In genomic region chr8:18208658-18209057, GRCm38 (mm10) we compare ENCODE assay signal across 28 mouse cellular contexts.
DNase-seq lines count a peak whose midpoint lies in the region; ATAC-seq and TF ChIP-seq lines count a peak whose summit lies in the region.
"Had no signal": no experiment of that assay in that cellular context is flagged by ENCODE, and none has a peak within 500 bp of the region (broad histone marks: within the 10 kb centered on the region; RNA-seq: fewer than 3 reads in every experiment).

No protein-coding gene starts in this region.

- H3K27me3 ChIP-seq in hindbrain, embryonic 13.5 days: no peaks in the 10 kb centered on the region
- no peaks in the 10 kb centered on the region for H3K27me3 ChIP-seq in hindbrain, embryonic 11.5 days (ENCODE audit: control insufficient read depth, insufficient read depth, low read length)
- H3K27me3 ChIP-seq in hindbrain, embryonic 16.5 days (replicated peaks; ENCODE audit: control insufficient read depth, insufficient read depth, low read length): no peaks in the 10 kb centered on the region
- no peaks in the 10 kb centered on the region for H3K27me3 ChIP-seq in hindbrain, embryonic 14.5 days (ENCODE audit: control insufficient read depth, insufficient read depth, low read length)
- H3K27me3 ChIP-seq in MEL (ENCODE audit: control insufficient read depth in 1 of 2, insufficient read depth in 2 of 2, low read length in 2 of 2): no peaks in the 10 kb centered on the region
- H3K27me3 ChIP-seq in neural tube, embryonic 14.5 days (ENCODE audit: control insufficient read depth, insufficient read depth, low read length): no peaks in the 10 kb centered on the region
- no peaks in the 10 kb centered on the region for H3K27me3 ChIP-seq in intestine, postnatal 0 days (replicated peaks; ENCODE audit: control insufficient read depth, insufficient read depth, low read length)
- H3K27me3 ChIP-seq: CH12.LX; embryonic facial prominence, embryonic 13.5 days; embryonic facial prominence, embryonic 15.5 days; forebrain, embryonic 12.5 days had no signal

- H3K79me2 ChIP-seq in MEL (ENCODE audit: control insufficient read depth, insufficient read depth, low read length, poor library complexity): no peaks in the 10 kb centered on the region

- no peak overlapping the region for H3K4me3 ChIP-seq in hindbrain, embryonic 13.5 days
- H3K4me3 ChIP-seq in hindbrain, embryonic 11.5 days (ENCODE audit: low read depth, low read length): no peak overlapping the region
- no peak overlapping the region for H3K4me3 ChIP-seq in hindbrain, embryonic 16.5 days (ENCODE audit: low read length)
- no peak overlapping the region for H3K4me3 ChIP-seq in hindbrain, embryonic 14.5 days (replicated peaks; ENCODE audit: low read length)
- no peak overlapping the region for H3K4me3 ChIP-seq in MEL (ENCODE audit: control insufficient read depth in 1 of 2, insufficient read depth in 1 of 2, low read depth in 2 of 2, low read length in 2 of 2)
- no peak overlapping the region for H3K4me3 ChIP-seq in neural tube, embryonic 14.5 days (ENCODE audit: low read depth, low read length)
- no peak overlapping the region for H3K4me3 ChIP-seq in intestine, postnatal 0 days (ENCODE audit: low read depth, low read length)
- H3K4me3 ChIP-seq: embryonic facial prominence, embryonic 13.5 days; embryonic facial prominence, embryonic 15.5 days; erythroblast, embryonic 14.5 days; forebrain, embryonic 10.5 days; forebrain, embryonic 12.5 days had no signal

- TF ChIP-seq RAD21 in MEL (IDR thresholded peaks at IDR 0.05; ENCODE audit: low read depth, low read length): no peak

- TF ChIP-seq EP300 in MEL (IDR thresholded peaks at IDR 0.05; ENCODE audit: low read depth in 1 of 2, low read length in 2 of 2): no peak

- no peak for TF ChIP-seq POLR2A in MEL (IDR thresholded peaks at IDR 0.05; ENCODE audit: control insufficient read depth in 1 of 2, insufficient read depth in 1 of 2, low read depth in 1 of 2, low read length in 2 of 2, poor library complexity in 1 of 2)

- no peak overlapping the region for H3K4me2 ChIP-seq in hindbrain, embryonic 13.5 days
- no peak overlapping the region for H3K4me2 ChIP-seq in hindbrain, embryonic 11.5 days (replicated peaks; ENCODE audit: low read depth, low read length)
- no peak overlapping the region for H3K4me2 ChIP-seq in hindbrain, embryonic 16.5 days (ENCODE audit: low read length)
- no peak overlapping the region for H3K4me2 ChIP-seq in hindbrain, embryonic 14.5 days (replicated peaks)
- H3K4me2 ChIP-seq in neural tube, embryonic 14.5 days (ENCODE audit: low read depth, low read length): no peak overlapping the region
- H3K4me2 ChIP-seq in intestine, postnatal 0 days (replicated peaks; ENCODE audit: low read depth): no peak overlapping the region
- H3K4me2 ChIP-seq: embryonic facial prominence, embryonic 13.5 days; embryonic facial prominence, embryonic 15.5 days; forebrain, embryonic 12.5 days had no signal

- no peaks in the 10 kb centered on the region for H3K9me3 ChIP-seq in hindbrain, embryonic 13.5 days
- no peaks in the 10 kb centered on the region for H3K9me3 ChIP-seq in hindbrain, embryonic 11.5 days (ENCODE audit: control insufficient read depth, low read length)
- H3K9me3 ChIP-seq in hindbrain, embryonic 16.5 days (ENCODE audit: control insufficient read depth, low read length): no peaks in the 10 kb centered on the region
- no peaks in the 10 kb centered on the region for H3K9me3 ChIP-seq in hindbrain, embryonic 14.5 days (ENCODE audit: control insufficient read depth, low read length)
- no peaks in the 10 kb centered on the region for H3K9me3 ChIP-seq in MEL (replicated peaks; ENCODE audit: insufficient read depth, low read length)
- no peaks in the 10 kb centered on the region for H3K9me3 ChIP-seq in neural tube, embryonic 14.5 days (ENCODE audit: control insufficient read depth, low read length)
- H3K9me3 ChIP-seq in intestine, postnatal 0 days (ENCODE audit: control insufficient read depth): no peaks in the 10 kb centered on the region
- H3K9me3 ChIP-seq: embryonic facial prominence, embryonic 13.5 days; embryonic facial prominence, embryonic 15.5 days; forebrain, embryonic 10.5 days; forebrain, embryonic 12.5 days had no signal

- no peak for DNase-seq in hindbrain, embryonic 11.5 days (ENCODE audit: low spot score)
- no peak for DNase-seq in hindbrain, embryonic 14.5 days (ENCODE audit: low spot score)
- no peak for DNase-seq in MEL (ENCODE audit: low read depth, low spot score)
- DNase-seq: adrenal gland, adult 2 months; adrenal gland, postnatal 10 days; adrenal gland, postnatal 25 days; B cell, adult 2 months; cerebellum, adult 11 months; cerebellum, adult 18-20 months; cerebellum, adult 8-10 months; cerebellum, adult 9-11 months; cerebellum, postnatal 14 days; cerebellum, postnatal 36 days; embryo, embryonic 11 days had no signal

- H3K4me1 ChIP-seq in hindbrain, embryonic 13.5 days (replicated peaks): no peaks in the 10 kb centered on the region
- H3K4me1 ChIP-seq in hindbrain, embryonic 11.5 days (replicated peaks; ENCODE audit: control insufficient read depth, insufficient read depth, low read length): no peaks in the 10 kb centered on the region
- no peaks in the 10 kb centered on the region for H3K4me1 ChIP-seq in hindbrain, embryonic 16.5 days (ENCODE audit: control insufficient read depth, insufficient read depth, low read depth, low read length)
- H3K4me1 ChIP-seq in hindbrain, embryonic 14.5 days (replicated peaks; ENCODE audit: control insufficient read depth, insufficient read depth, low read length): no peaks in the 10 kb centered on the region
- H3K4me1 ChIP-seq in MEL (ENCODE audit: control insufficient read depth in 1 of 2, insufficient read depth in 2 of 2, low read length in 2 of 2): no peaks in the 10 kb centered on the region
- no peaks in the 10 kb centered on the region for H3K4me1 ChIP-seq in neural tube, embryonic 14.5 days (ENCODE audit: control insufficient read depth, insufficient read depth, low read length)
- H3K4me1 ChIP-seq in intestine, postnatal 0 days (replicated peaks; ENCODE audit: control insufficient read depth, insufficient read depth, low read length): no peaks in the 10 kb centered on the region
- H3K4me1 ChIP-seq: embryonic facial prominence, embryonic 13.5 days; embryonic facial prominence, embryonic 15.5 days; forebrain, embryonic 10.5 days; forebrain, embryonic 12.5 days had no signal

- no peak for TF ChIP-seq CTCF in MEL (IDR thresholded peaks at IDR 0.05 in 2 of 3, conservative IDR thresholded peaks at IDR 0.05 in 1 of 3; ENCODE audit: control insufficient read depth in 1 of 3, insufficient read depth in 1 of 3, low read depth in 2 of 3, low read length in 3 of 3, poor library complexity in 1 of 3, severe bottlenecking in 1 of 3)
- TF ChIP-seq CTCF in intestine, postnatal 0 days (IDR thresholded peaks at IDR 0.05; ENCODE audit: low read depth): no peak

- no peaks in the 10 kb centered on the region for H3K36me3 ChIP-seq in hindbrain, embryonic 13.5 days
- H3K36me3 ChIP-seq in hindbrain, embryonic 11.5 days (ENCODE audit: control insufficient read depth, insufficient read depth, low read length): no peaks in the 10 kb centered on the region
- no peaks in the 10 kb centered on the region for H3K36me3 ChIP-seq in hindbrain, embryonic 16.5 days (ENCODE audit: control insufficient read depth, insufficient read depth, low read length)
- H3K36me3 ChIP-seq in hindbrain, embryonic 14.5 days (replicated peaks; ENCODE audit: control insufficient read depth, insufficient read depth): no peaks in the 10 kb centered on the region
- H3K36me3 ChIP-seq in MEL (ENCODE audit: control insufficient read depth in 1 of 2, insufficient read depth in 2 of 2, low read length in 2 of 2): peaks cover 0 to 2% of the 10 kb centered on the region in 2 experiments; a peak in 2 of 4 replicates
- H3K36me3 ChIP-seq in neural tube, embryonic 14.5 days (ENCODE audit: control insufficient read depth, insufficient read depth, low read length): no peaks in the 10 kb centered on the region
- H3K36me3 ChIP-seq in intestine, postnatal 0 days (ENCODE audit: control insufficient read depth, insufficient read depth): no peaks in the 10 kb centered on the region
- H3K36me3 ChIP-seq: embryonic facial prominence, embryonic 13.5 days; embryonic facial prominence, embryonic 15.5 days; forebrain, embryonic 10.5 days; forebrain, embryonic 12.5 days; G1E had no signal

- no peak overlapping the region for H3K9ac ChIP-seq in hindbrain, embryonic 13.5 days
- H3K9ac ChIP-seq in hindbrain, embryonic 11.5 days (ENCODE audit: low read depth, low read length): no peak overlapping the region
- H3K9ac ChIP-seq in hindbrain, embryonic 16.5 days (ENCODE audit: low read depth, low read length): no peak overlapping the region
- no peak overlapping the region for H3K9ac ChIP-seq in hindbrain, embryonic 14.5 days
- H3K9ac ChIP-seq in MEL (ENCODE audit: control insufficient read depth, low read depth, low read length, poor library complexity, severe bottlenecking): no peak overlapping the region
- no peak overlapping the region for H3K9ac ChIP-seq in neural tube, embryonic 14.5 days (replicated peaks; ENCODE audit: low read depth, low read length)
- no peak overlapping the region for H3K9ac ChIP-seq in intestine, postnatal 0 days (ENCODE audit: low read depth, low read length)
- H3K9ac ChIP-seq: embryonic facial prominence, embryonic 13.5 days; embryonic facial prominence, embryonic 15.5 days; forebrain, embryonic 12.5 days had no signal

- H3K27ac ChIP-seq in hindbrain, embryonic 13.5 days: no peak overlapping the region
- H3K27ac ChIP-seq in hindbrain, embryonic 11.5 days (ENCODE audit: low read depth, low read length): no peak overlapping the region
- no peak overlapping the region for H3K27ac ChIP-seq in hindbrain, embryonic 16.5 days (ENCODE audit: low read depth, low read length)
- no peak overlapping the region for H3K27ac ChIP-seq in hindbrain, embryonic 14.5 days
- peak overlapping the region; percentile 28; the same call in 1 of the 2 replicates for H3K27ac ChIP-seq in MEL (ENCODE audit: control insufficient read depth, low read depth, low read length)
- H3K27ac ChIP-seq in neural tube, embryonic 14.5 days (ENCODE audit: low read depth, low read length): no peak overlapping the region
- H3K27ac ChIP-seq in intestine, postnatal 0 days (ENCODE audit: low read depth, low read length): no peak overlapping the region
- H3K27ac ChIP-seq: embryonic facial prominence, embryonic 13.5 days; embryonic facial prominence, embryonic 15.5 days; forebrain, embryonic 10.5 days; forebrain, embryonic 12.5 days had no signal

- WGBS in hindbrain, embryonic 13.5 days: 64% methylated on average over 1 of the region's 1 CpGs
- WGBS in hindbrain, embryonic 11.5 days: 81% methylated on average over 1 of the region's 1 CpGs
- WGBS in hindbrain, embryonic 16.5 days: 58% methylated on average over 1 of the region's 1 CpGs
- 69% methylated on average over 1 of the region's 1 CpGs for WGBS in hindbrain, embryonic 14.5 days
- 26% methylated on average over 1 of the region's 1 CpGs for WGBS in neural tube, embryonic 14.5 days
- WGBS in intestine, postnatal 0 days: 70% methylated on average over 1 of the region's 1 CpGs

- ATAC-seq in hindbrain, embryonic 13.5 days (ENCODE audit: low FRiP score): peak; percentile 24; the same call in 1 of the 2 replicates
- no peak for ATAC-seq in hindbrain, embryonic 11.5 days (ENCODE audit: low FRiP score)
- ATAC-seq in hindbrain, embryonic 16.5 days: peak; percentile 24; the same call in 1 of the 2 replicates
- no peak; the same call in 1 of the 2 replicates for ATAC-seq in hindbrain, embryonic 14.5 days (ENCODE audit: low FRiP score)
- ATAC-seq in neural tube, embryonic 14.5 days (ENCODE audit: low read depth): peak; percentile 82
- no peak for ATAC-seq in monocyte, adult 5-6 weeks (replicated peaks; ENCODE audit: insufficient number of reproducible peaks, low FRiP score, low TSS enrichment, poor library complexity, severe bottlenecking)
- ATAC-seq in intestine, postnatal 0 days: no peak
- ATAC-seq: CD4-positive, CD25-positive, alpha-beta regulatory T cell, adult 4 months; forebrain, embryonic 14.5 days had no signal

Comparison
In these comparisons a context has a peak if more than half of its experiments do, and no peak if none do; other contexts are left out.
1. ATAC-seq: peak in hindbrain, embryonic 13.5 days (single experiment), hindbrain, embryonic 16.5 days (single experiment) and neural tube, embryonic 14.5 days (single experiment); none in hindbrain, embryonic 11.5 days (single experiment), hindbrain, embryonic 14.5 days (single experiment), monocyte, adult 5-6 weeks (single experiment) and intestine, postnatal 0 days (single experiment).